Comparison of ENCODE assay signal across 27 mouse cellular contexts in genomic region chr12:52318426-52318825, GRCm38 (mm10).
DNase-seq lines count a peak whose midpoint lies in the region; ATAC-seq lines count a peak whose summit lies in the region.
"Had no signal": no experiment of that assay in that cellular context is flagged by ENCODE, and none has a peak within 500 bp of the region (broad histone marks: within the 10 kb centered on the region; RNA-seq: fewer than 3 reads in every experiment).

No protein-coding gene starts in this region.

- no peak for ATAC-seq in kidney, embryonic 15.5 days (replicated peaks; ENCODE audit: low FRiP score)
- ATAC-seq: activated CD4-positive, CD25-positive, alpha-beta regulatory T cell, adult 4 months; forebrain, embryonic 15.5 days had no signal

- H3K36me3 ChIP-seq in kidney, embryonic 15.5 days = no peaks in the 10 kb centered on the region
- H3K36me3 ChIP-seq: embryonic facial prominence, embryonic 10.5 days; embryonic facial prominence, embryonic 13.5 days; forebrain, embryonic 12.5 days; forebrain, embryonic 15.5 days; heart, embryonic 12.5 days; heart, embryonic 15.5 days; hindbrain, embryonic 10.5 days had no signal

- H3K9me3 ChIP-seq in kidney, embryonic 15.5 days (replicated peaks) = no peaks in the 10 kb centered on the region
- H3K9me3 ChIP-seq: embryonic facial prominence, embryonic 10.5 days; forebrain, embryonic 12.5 days; forebrain, embryonic 15.5 days; heart, embryonic 15.5 days; hindbrain, embryonic 10.5 days had no signal

- H3K4me2 ChIP-seq in kidney, embryonic 15.5 days = no peak overlapping the region
- H3K4me2 ChIP-seq: embryonic facial prominence, embryonic 13.5 days; forebrain, embryonic 12.5 days; forebrain, embryonic 15.5 days; heart, embryonic 12.5 days; heart, embryonic 15.5 days had no signal

- no peak overlapping the region for H3K27ac ChIP-seq in kidney, embryonic 15.5 days
- H3K27ac ChIP-seq: embryonic facial prominence, embryonic 10.5 days; embryonic facial prominence, embryonic 13.5 days; forebrain, embryonic 12.5 days; forebrain, embryonic 15.5 days; heart, embryonic 15.5 days; hindbrain, embryonic 10.5 days had no signal

- no peak overlapping the region for H3K4me3 ChIP-seq in kidney, embryonic 15.5 days (replicated peaks)
- H3K4me3 ChIP-seq: embryonic facial prominence, embryonic 10.5 days; embryonic facial prominence, embryonic 13.5 days; erythroblast, embryonic 14.5 days; forebrain, embryonic 12.5 days; forebrain, embryonic 15.5 days; heart, embryonic 12.5 days; heart, embryonic 15.5 days; hindbrain, embryonic 10.5 days had no signal

- peak; percentile 4 for DNase-seq in kidney, adult 11 months
- DNase-seq in kidney, postnatal 4 days = no peak
- DNase-seq in kidney, adult 8-10 months = peak; percentile 16 to 44
- DNase-seq in kidney, adult 9 months = peak; percentile 68
- DNase-seq in kidney, postnatal 36 days = peak; percentile 36 to 63
- DNase-seq in neural tube, embryonic 10.5 days (ENCODE audit: extremely low spot score, low spot score) = no peak
- DNase-seq: adrenal gland, adult 8-10 months; adrenal gland, postnatal 25 days; cerebellum, adult 11-12 months; cerebellum, adult 8-10 months; cerebellum, postnatal 10 days; cerebellum, postnatal 36 days; embryo, embryonic 11 days; gastrocnemius, postnatal 25 days; heart, adult 18-20 months; heart, postnatal 10 days; heart, postnatal 36 days had no signal

- no peaks in the 10 kb centered on the region for H3K27me3 ChIP-seq in kidney, embryonic 15.5 days
- H3K27me3 ChIP-seq: embryonic facial prominence, embryonic 13.5 days; forebrain, embryonic 12.5 days; forebrain, embryonic 15.5 days; heart, embryonic 12.5 days; heart, embryonic 15.5 days had no signal

- no peak overlapping the region for H3K9ac ChIP-seq in kidney, embryonic 15.5 days
- H3K9ac ChIP-seq: embryonic facial prominence, embryonic 13.5 days; forebrain, embryonic 12.5 days; forebrain, embryonic 15.5 days; heart, embryonic 12.5 days; heart, embryonic 15.5 days had no signal

- H3K4me1 ChIP-seq in kidney, embryonic 15.5 days = no peaks in the 10 kb centered on the region
- H3K4me1 ChIP-seq: embryonic facial prominence, embryonic 10.5 days; embryonic facial prominence, embryonic 13.5 days; forebrain, embryonic 12.5 days; forebrain, embryonic 15.5 days; heart, embryonic 12.5 days; heart, embryonic 15.5 days; hindbrain, embryonic 10.5 days had no signal

- 56% methylated on average over 9 of the region's 9 CpGs for WGBS in kidney, embryonic 15.5 days

Comparison
In these comparisons a context has a peak if more than half of its experiments do, and no peak if none do; other contexts are left out.
1. DNase-seq: peak in kidney, adult 11 months (single experiment), kidney, adult 8-10 months (2 of 2), kidney, adult 9 months (single experiment) and kidney, postnatal 36 days (2 of 2); none in kidney, postnatal 4 days (0 of 2) and neural tube, embryonic 10.5 days (single experiment).